Mouse (Mus musculus): ENCODE data around the gene Ltv1. TPM values are rescaled to one million over a fixed set of nuclear protein-coding genes. Genes with fewer than 3 reads are reported as not detected.

The Ltv1 gene
- polyA plus RNA-seq, 1 experiment from 2014 or later: 61.6 TPM

Other genes with a start within 250 kb of the Ltv1 start
- 1.8 and 2.9 TPM in 2 replicates for gene Stx11, start 228.9 kb downstream of the Ltv1 start, polyA plus RNA-seq (2016; fragmentation: Nextera tagmentation; extraction: Ambion mirVana)
- gene Sf3b5, start 187.8 kb downstream of the Ltv1 start, polyA plus RNA-seq (2016; fragmentation: Nextera tagmentation; extraction: Ambion mirVana): 37.2 and 39.4 TPM in 2 replicates
- gene Plagl1, start 132.7 kb downstream of the Ltv1 start, polyA plus RNA-seq (2016; fragmentation: Nextera tagmentation; extraction: Ambion mirVana): 64.5 and 88.5 TPM in 2 replicates
- gene Zc2hc1b, start 15.1 kb downstream of the Ltv1 start, polyA plus RNA-seq (2016; fragmentation: Nextera tagmentation; extraction: Ambion mirVana): not detected in 2 replicates